Mouse (Mus musculus) liver, embryonic 14.5 days (tissue): Measurements from ENCODE around the gene Anks1b. TPM values are rescaled to one million over a fixed set of nuclear protein-coding genes. Genes with fewer than 3 reads are reported as not detected.
A peak's percentile ranks its signal among the peaks of the same experiment; 100 is the strongest.

Source experiments
- ATAC-seq: fragments of 200-750 bp; cut with Nextera tagmentation; 2 replicates; pipeline ENCODE4 v1.8.0; 2017; ENCODE audit warnings: moderate number of reproducible peaks, mild to moderate bottlenecking, moderate library complexity; ENCODE audit not compliant: insufficient read depth
- DNase-seq, 3 experiments: peaks; one replicate each; pipeline ENCODE4 v3.0.0-alpha.2; 2012 to 2013; ENCODE audit warnings: low read depth in 3 of 3, low spot score in 3 of 3
- H3K27ac ChIP-seq: fragments of 300-500 bp; sonication (generic); 2 replicates; pipeline ENCODE4 v1.5.1; 2014; ENCODE audit warnings: moderate library complexity, mild to moderate bottlenecking, control low read depth, inconsistent platforms
- H3K27me3 ChIP-seq: fragments of 300-500 bp; sonication (generic); 2 replicates; pipeline ENCODE4 v1.6.1; 2014; ENCODE audit warnings: mild to moderate bottlenecking, low read length, moderate library complexity; ENCODE audit not compliant: control insufficient read depth, insufficient read depth
- H3K36me3 ChIP-seq: fragments of 300-500 bp; sonication (generic); replicated peaks from 2 replicates; pipeline ENCODE4 v1.6.1; 2014; ENCODE audit warnings: low read depth; ENCODE audit not compliant: control insufficient read depth, insufficient read depth
- H3K4me1 ChIP-seq, 2 experiments: fragments of 200-500 bp in 1 of 2; fragments of 300-500 bp in 1 of 2; sonication (generic) in 1 of 2; replicated peaks; 2 replicates each; pipeline ENCODE4 v1.6.1; 2012 to 2014; ENCODE audit warnings: antibody characterized with exemption in 1 of 2, inconsistent platforms in 1 of 2, low read length in 1 of 2; ENCODE audit not compliant: control insufficient read depth in 2 of 2, insufficient read depth in 2 of 2
- H3K4me2 ChIP-seq: fragments of 300-500 bp; sonication (generic); 2 replicates; pipeline ENCODE4 v1.6.1; 2014; ENCODE audit warnings: low read depth, mild to moderate bottlenecking, control low read depth, moderate library complexity
- H3K4me3 ChIP-seq, 2 experiments: fragments of 200-500 bp in 1 of 2; fragments of 300-500 bp in 1 of 2; sonication (generic) in 1 of 2; 2 replicates each; pipeline ENCODE4 v1.5.1; 2012 to 2014; ENCODE audit warnings: low read depth in 2 of 2, low read length in 2 of 2, mild to moderate bottlenecking in 2 of 2, control low read depth in 1 of 2, inconsistent platforms in 1 of 2, moderate library complexity in 1 of 2; ENCODE audit not compliant: insufficient read depth in 1 of 2
- H3K9ac ChIP-seq: fragments of 300-500 bp; sonication (generic); replicated peaks from 2 replicates; pipeline ENCODE4 v1.6.1; 2014; ENCODE audit warnings: mild to moderate bottlenecking, control low read depth, moderate library complexity
- H3K9me3 ChIP-seq: fragments of 300-500 bp; sonication (generic); 2 replicates; pipeline ENCODE4 v1.6.1; 2016; ENCODE audit warnings: low read length, mixed read lengths; ENCODE audit not compliant: control insufficient read depth
- CTCF ChIP-seq: IDR thresholded peaks from 2 replicates; pipeline ENCODE4 v1.5.1; 2016; ENCODE audit warnings: antibody characterized with exemption, low read depth, control low read depth
- EP300 ChIP-seq: IDR thresholded peaks from 2 replicates; pipeline ENCODE4 v1.6.1; 2016; ENCODE audit warnings: antibody characterized with exemption, low read depth
- WGBS: fragments of 180-500 bp; shearing (Covaris S2); extraction: QIAGEN DNeasy Blood & Tissue Kit; methylation state at CpG from one replicate; pipeline ENCODE4 v1.1.7; 2014; ENCODE audit not compliant: insufficient replicate concordance; 5-methylcytosine and 5-hydroxymethylcytosine counted together
- polyA plus RNA-seq, 2 experiments: library from polyadenylated mRNA; depleted of rRNA in 1 of 2; stranded (reverse) in 1 of 2; unstranded in 1 of 2; fragments of >200 nt; fragmentation: Nextera tagmentation in 1 of 2; extraction: Ambion mirVana in 1 of 2; gene quantifications; 2 replicates each; pipeline versions ENCODE4 v1.2.1 to v1.2.3; 2012 to 2014

Gene Anks1b
- polyA plus RNA-seq, 2 experiments: not detected

- no peak overlapping the region for H3K4me3 ChIP-seq
- H3K4me2 ChIP-seq: no peak overlapping the region
- ATAC-seq (no peak), DNase-seq (no peak)
- TF ChIP-seq EP300 (no peak), CTCF (peak; percentile 56)
- H3K9me3 ChIP-seq: no peaks in the 10 kb centered on the region
- H3K36me3 ChIP-seq: no peaks in the 10 kb centered on the region
- no peaks in the 10 kb centered on the region for H3K27me3 ChIP-seq
- H3K9ac ChIP-seq: no peak overlapping the region
- 27% methylated on average over 4 of the region's 4 CpGs for WGBS
- H3K27ac ChIP-seq: no peak overlapping the region
- no peaks in the 10 kb centered on the region for H3K4me1 ChIP-seq
Measured at GRCm38 (mm10) chr10:90373469-90373868, 500.2 kb downstream of the Anks1b start.

- Histone ChIP-seq H3K4me1 (no peaks in the 10 kb centered on the region), H3K9me3 (no peaks in the 10 kb centered on the region), H3K4me2 (no peak overlapping the region), H3K27me3 (no peaks in the 10 kb centered on the region), H3K36me3 (no peaks in the 10 kb centered on the region), H3K4me3 (no peak overlapping the region), H3K9ac (no peak overlapping the region), H3K27ac (no peak overlapping the region)
- DNase-seq (no peak), ATAC-seq (no peak)
- no peak for TF ChIP-seq CTCF
- TF ChIP-seq EP300: no peak
- 24% methylated on average over 1 of the region's 1 CpGs for WGBS
Measured at GRCm38 (mm10) chr10:90376605-90377004, 503.3 kb downstream of the Anks1b start.

DNA sequence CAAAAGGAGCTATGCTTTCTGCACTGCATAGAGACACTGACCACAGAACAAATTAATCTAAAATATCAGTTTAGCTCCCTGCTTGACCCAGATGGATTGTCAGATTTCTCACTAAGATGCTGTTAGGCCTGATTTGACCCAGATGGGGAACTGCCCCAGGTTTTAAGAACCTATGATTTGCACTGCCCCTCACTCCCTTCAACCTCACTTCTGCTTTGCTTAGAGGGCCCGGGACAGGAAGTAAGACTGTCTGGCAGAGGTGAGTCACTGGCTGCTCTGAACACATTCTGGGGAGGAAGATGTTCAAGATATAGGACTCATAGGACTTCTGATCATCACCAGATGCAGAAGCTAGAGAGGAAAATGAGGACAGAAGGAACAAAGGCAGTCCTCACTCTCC is 506.8 kb downstream of the Anks1b start:
- no peaks in the 10 kb centered on the region for H3K9me3 ChIP-seq
- DNase-seq: no peak
- H3K4me2 ChIP-seq: no peak overlapping the region
- no peak for ATAC-seq
- no peak overlapping the region for H3K27ac ChIP-seq
- WGBS: 15% methylated on average over 1 of the region's 1 CpGs
- no peaks in the 10 kb centered on the region for H3K27me3 ChIP-seq
- H3K4me3 ChIP-seq: no peak overlapping the region
- no peak overlapping the region for H3K9ac ChIP-seq
- no peaks in the 10 kb centered on the region for H3K4me1 ChIP-seq
- TF ChIP-seq EP300 (no peak), CTCF (no peak)
- H3K36me3 ChIP-seq: no peaks in the 10 kb centered on the region

GRCm38 (mm10) chr10:90380704-90381339 is 507.5 kb downstream of the Anks1b start:
- H3K27ac ChIP-seq: no peak overlapping the region
- WGBS: 55% methylated on average over 8 of the region's 8 CpGs
- no peaks in the 10 kb centered on the region for H3K27me3 ChIP-seq
- no peaks in the 10 kb centered on the region for H3K4me1 ChIP-seq
- H3K9ac ChIP-seq: no peak overlapping the region
- DNase-seq (no peak), ATAC-seq (no peak)
- no peak overlapping the region for H3K4me2 ChIP-seq
- H3K36me3 ChIP-seq: no peaks in the 10 kb centered on the region
- no peaks in the 10 kb centered on the region for H3K9me3 ChIP-seq
- TF ChIP-seq EP300: no peak
- no peak for TF ChIP-seq CTCF
- no peak overlapping the region for H3K4me3 ChIP-seq

- H3K27me3 ChIP-seq: no peaks in the 10 kb centered on the region
- H3K27ac ChIP-seq: no peak overlapping the region
- no peak overlapping the region for H3K4me3 ChIP-seq
- no peak overlapping the region for H3K9ac ChIP-seq
- no peaks in the 10 kb centered on the region for H3K9me3 ChIP-seq
- ATAC-seq: no peak
- DNase-seq: no peak
- WGBS: 72% methylated on average over 4 of the region's 4 CpGs
- TF ChIP-seq EP300 (no peak), CTCF (no peak)
- H3K4me2 ChIP-seq: no peak overlapping the region
- no peaks in the 10 kb centered on the region for H3K4me1 ChIP-seq
- no peaks in the 10 kb centered on the region for H3K36me3 ChIP-seq
Measured at GRCm38 (mm10) chr10:90400382-90400781, 527.1 kb downstream of the Anks1b start.
